ENCODE assay signal across 9 mouse cellular contexts in the genomic region with DNA sequence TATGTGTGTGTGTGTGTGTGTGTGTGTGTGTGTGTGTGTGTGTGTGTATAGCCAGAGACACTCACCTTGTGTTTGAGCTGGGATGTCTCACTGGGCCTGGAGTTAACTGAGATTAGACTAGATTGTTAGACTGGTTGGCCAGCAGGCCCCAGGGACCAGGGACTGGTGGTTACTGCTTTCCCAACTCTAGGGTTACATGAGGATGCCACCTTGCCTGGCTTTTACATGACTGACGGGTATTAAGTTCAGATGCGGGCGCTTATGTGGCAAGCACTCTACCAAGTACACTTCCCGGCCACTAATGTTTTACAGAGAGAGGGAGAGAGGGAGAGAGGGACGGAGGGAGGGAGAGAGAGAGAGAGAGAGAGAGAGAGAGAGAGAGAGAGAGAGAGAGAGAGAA.
"Had no signal": no experiment of that assay in that cellular context is flagged by ENCODE, and none has a peak within 500 bp of the region (broad histone marks: within the 10 kb centered on the region; RNA-seq: fewer than 3 reads in every experiment).

No protein-coding gene starts in this region.

- DNase-seq: liver, postnatal 0 days; lung, adult 2 months; lung, postnatal 14 days; lung, postnatal 36 days; right cerebral cortex, postnatal 14 days; spleen, adult 18-20 months; thymus, adult 18-20 months; thymus, postnatal 14 days; thymus, postnatal 36 days had no signal
